Mouse (Mus musculus): Measurements from ENCODE around the gene Lpp.

DNA sequence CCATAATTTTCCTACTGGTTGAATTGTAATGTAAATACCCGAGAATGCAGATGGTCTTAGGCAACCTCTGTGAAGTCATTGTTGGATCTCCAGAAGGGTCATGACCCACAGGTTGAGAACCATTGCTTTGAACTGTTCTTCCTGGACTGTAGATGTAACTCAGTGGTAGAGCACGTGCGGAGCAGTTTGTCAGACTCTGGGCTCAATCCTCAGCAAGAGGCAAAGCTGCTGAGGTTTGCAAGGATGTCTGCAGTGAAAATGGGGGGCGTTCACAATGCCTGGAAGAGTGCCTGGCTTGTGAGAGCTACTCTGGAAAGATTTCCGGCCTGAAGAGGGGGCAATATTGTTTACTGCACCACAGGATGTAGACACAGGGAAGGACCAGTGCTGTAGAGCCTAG is 6.2 kb downstream of the Lpp start:
- TF ChIP-seq GATA1 (IDR thresholded peaks at IDR 0.05; ENCODE audit: borderline replicate concordance, low read length) (no peak), FLI1 (IDR thresholded peaks at IDR 0.05; ENCODE audit: low read length) (no peak)

Data from megakaryocyte, embryonic 14.5 days (primary cell).